Mouse (Mus musculus) ES-E14 (cell line): ENCODE results near the gene Mrtfa.

ENCODE experiments used
- CHD2 ChIP-seq: IDR thresholded peaks from 2 replicates; pipeline ENCODE4 v1.6.1; 2014; ENCODE audit warnings: mild to moderate bottlenecking, low read depth, low read length, inconsistent platforms
- HCFC1 ChIP-seq: IDR thresholded peaks from 2 replicates; pipeline ENCODE4 v1.6.1; 2012; ENCODE audit warnings: low read length, inconsistent platforms, borderline replicate concordance; ENCODE audit not compliant: insufficient read depth
- MAFK ChIP-seq: IDR thresholded peaks from 2 replicates; pipeline ENCODE4 v1.6.1; 2014; ENCODE audit warnings: mild to moderate bottlenecking, low read depth, low read length, inconsistent platforms; ENCODE audit not compliant: insufficient read depth
- ZNF384 ChIP-seq: IDR thresholded peaks from 2 replicates; pipeline ENCODE4 v1.6.1; 2012; ENCODE audit warnings: low read depth, low read length, inconsistent platforms

DNA sequence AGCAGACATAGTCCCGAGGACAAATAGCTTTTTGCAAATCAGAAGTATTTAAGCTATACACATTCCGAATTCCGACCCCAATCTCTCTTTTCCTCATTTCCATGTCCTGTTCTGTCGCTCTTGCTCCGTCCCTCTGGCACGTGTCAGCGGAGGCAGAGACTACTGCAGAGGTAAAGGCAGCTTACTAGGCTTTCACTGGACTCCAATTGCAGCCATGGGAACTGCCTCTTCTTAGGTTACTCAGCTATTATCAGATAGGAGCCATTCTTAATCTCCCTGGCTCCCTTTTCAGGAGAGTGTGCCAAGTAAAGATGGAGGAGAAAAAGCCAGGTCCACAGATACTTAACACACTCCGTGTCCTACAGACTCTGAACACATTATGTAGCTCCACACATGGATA is 18.3 kb downstream of the Mrtfa start:
- no peak for TF ChIP-seq CHD2
- TF ChIP-seq MAFK, result no peak
- no peak for TF ChIP-seq HCFC1
- no peak for TF ChIP-seq ZNF384
